Mouse (Mus musculus): ENCODE measurements around the gene Tbl1xr1. TPM values are rescaled to one million over a fixed set of nuclear protein-coding genes. Genes with fewer than 3 reads are reported as not detected.
A peak's percentile ranks its signal among the peaks of the same experiment; 100 is the strongest.

Tbl1xr1 gene
- total and polyA plus RNA-seq, 2 experiments from 2014 or later: 12.8 to 33.1 TPM

DNA sequence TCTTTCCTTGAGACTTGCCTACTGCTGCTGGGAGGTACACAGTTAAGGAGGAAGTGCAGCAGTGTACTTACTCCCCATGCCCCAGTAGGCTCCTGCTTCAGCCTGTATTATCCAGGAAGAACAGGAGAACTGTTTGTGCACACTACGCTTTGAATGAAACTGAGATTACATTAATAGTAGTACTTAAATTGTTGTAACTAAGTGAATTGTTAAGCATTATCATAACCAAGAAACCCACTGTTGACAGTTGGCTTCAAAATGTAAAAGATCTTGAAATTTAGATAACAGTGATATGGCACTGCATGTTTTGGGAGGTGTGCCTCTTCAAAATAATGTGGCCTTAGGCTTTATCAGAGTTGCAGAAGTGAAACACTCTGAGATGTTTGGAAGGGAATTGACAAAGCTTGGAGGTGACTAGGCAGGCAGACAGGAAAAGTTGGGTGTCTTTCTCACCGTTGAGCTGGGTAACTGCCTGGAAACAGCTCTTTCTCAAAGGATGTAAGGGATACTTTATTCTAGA, 62.2 kb downstream of the Tbl1xr1 start:
- DNase-seq (ENCODE audit: low spot score) (peak; percentile 15), ATAC-seq (no peak)
- H3K4me1 ChIP-seq (ENCODE audit: insufficient read depth, low read length): no peaks in the 10 kb centered on the region
- no peaks in the 10 kb centered on the region for H3K36me3 ChIP-seq (ENCODE audit: insufficient read depth, low read length)
- H3K4me2 ChIP-seq (ENCODE audit: low read depth, low read length): no peak overlapping the region
- 54% methylated on average over 2 of the region's 2 CpGs for WGBS
- H3K9me3 ChIP-seq (ENCODE audit: low read length): no peaks in the 10 kb centered on the region
- H3K27ac ChIP-seq: no peak overlapping the region
- H3K9ac ChIP-seq (replicated peaks; ENCODE audit: low read length): no peak overlapping the region
- no peaks in the 10 kb centered on the region for H3K27me3 ChIP-seq (ENCODE audit: insufficient read depth, low read length)
- H3K4me3 ChIP-seq (ENCODE audit: low read length): no peak overlapping the region
- TF ChIP-seq CTCF (IDR thresholded peaks at IDR 0.05; ENCODE audit: low read depth): no peak

DNA sequence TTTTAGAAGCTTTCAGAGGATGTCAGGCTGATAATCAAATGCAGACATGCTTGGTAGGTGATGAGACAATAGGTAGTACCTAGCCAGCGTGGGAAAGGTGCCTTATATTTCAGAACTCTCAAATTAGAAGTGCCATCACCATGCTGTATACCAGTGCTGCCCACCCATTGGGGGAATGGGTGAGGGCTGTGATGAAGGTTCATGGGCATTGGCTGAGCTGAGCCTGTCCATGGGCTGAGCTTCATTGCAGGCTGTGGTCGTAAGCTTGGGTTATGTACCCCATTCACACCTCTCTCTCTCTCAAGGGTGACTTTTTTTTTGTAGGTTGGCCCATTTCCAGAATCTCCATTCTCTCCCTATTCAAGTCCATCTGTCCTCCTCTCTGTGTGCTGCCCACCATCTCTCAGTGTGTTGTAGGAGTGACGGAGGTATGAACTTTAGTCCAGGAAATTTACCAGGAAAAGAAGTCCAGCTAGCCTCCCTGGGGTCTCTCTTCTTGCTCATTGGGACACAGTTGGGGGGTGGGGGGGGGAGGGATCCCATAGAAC, 63.7 kb downstream of the Tbl1xr1 start:
- no peak for TF ChIP-seq CTCF (IDR thresholded peaks at IDR 0.05; ENCODE audit: low read depth)
- DNase-seq (ENCODE audit: low spot score): no peak
- no peaks in the 10 kb centered on the region for H3K9me3 ChIP-seq (ENCODE audit: low read length)
- H3K4me3 ChIP-seq (ENCODE audit: low read length): no peak overlapping the region
- no peaks in the 10 kb centered on the region for H3K27me3 ChIP-seq (ENCODE audit: insufficient read depth, low read length)
- H3K4me2 ChIP-seq (ENCODE audit: low read depth, low read length): no peak overlapping the region
- H3K4me1 ChIP-seq (ENCODE audit: insufficient read depth, low read length): no peaks in the 10 kb centered on the region
- no peaks in the 10 kb centered on the region for H3K36me3 ChIP-seq (ENCODE audit: insufficient read depth, low read length)
- no peak overlapping the region for H3K9ac ChIP-seq (replicated peaks; ENCODE audit: low read length)
- ATAC-seq: no peak; the same call in 1 of the 2 replicates
- 47% methylated on average over 3 of the region's 3 CpGs for WGBS
- H3K27ac ChIP-seq: no peak overlapping the region

DNA sequence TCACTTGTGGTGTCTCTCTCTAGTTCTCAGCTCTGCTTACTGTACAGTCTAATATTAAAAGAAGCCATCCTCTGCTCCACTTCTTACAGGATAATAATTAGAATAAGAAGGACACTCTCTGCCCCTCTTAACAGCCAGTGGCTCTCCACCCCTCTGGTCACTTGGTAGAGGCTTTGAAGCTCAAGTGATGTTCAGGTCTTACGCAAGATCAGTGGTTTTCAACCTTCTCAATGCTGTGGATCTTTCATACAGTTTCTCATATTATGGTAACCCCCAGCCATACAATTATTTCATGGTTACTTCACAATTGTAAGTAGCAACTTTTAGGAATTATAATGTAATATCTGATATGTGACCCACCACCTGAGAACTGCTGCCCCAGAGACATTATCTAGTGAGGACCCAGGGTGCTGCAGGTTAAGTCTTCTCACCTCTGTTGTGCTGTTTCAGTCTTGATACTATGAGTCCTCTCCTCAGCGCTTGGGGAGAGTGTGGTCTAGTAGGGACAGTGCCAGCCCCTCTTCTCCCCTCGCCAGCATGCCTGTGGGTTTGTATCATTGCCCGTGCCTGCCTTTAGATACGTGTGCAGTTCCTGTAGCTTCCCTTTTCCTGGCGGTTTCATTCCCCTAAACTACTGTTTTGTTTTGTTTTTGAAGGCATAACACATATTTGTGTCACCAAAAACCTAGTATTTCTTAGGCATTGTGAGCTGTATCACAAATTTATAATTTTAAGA, 65.7 kb downstream of the Tbl1xr1 start:
- DNase-seq (ENCODE audit: low spot score) (no peak), ATAC-seq (no peak)
- WGBS: 84% methylated on average over 6 of the region's 6 CpGs

DNA sequence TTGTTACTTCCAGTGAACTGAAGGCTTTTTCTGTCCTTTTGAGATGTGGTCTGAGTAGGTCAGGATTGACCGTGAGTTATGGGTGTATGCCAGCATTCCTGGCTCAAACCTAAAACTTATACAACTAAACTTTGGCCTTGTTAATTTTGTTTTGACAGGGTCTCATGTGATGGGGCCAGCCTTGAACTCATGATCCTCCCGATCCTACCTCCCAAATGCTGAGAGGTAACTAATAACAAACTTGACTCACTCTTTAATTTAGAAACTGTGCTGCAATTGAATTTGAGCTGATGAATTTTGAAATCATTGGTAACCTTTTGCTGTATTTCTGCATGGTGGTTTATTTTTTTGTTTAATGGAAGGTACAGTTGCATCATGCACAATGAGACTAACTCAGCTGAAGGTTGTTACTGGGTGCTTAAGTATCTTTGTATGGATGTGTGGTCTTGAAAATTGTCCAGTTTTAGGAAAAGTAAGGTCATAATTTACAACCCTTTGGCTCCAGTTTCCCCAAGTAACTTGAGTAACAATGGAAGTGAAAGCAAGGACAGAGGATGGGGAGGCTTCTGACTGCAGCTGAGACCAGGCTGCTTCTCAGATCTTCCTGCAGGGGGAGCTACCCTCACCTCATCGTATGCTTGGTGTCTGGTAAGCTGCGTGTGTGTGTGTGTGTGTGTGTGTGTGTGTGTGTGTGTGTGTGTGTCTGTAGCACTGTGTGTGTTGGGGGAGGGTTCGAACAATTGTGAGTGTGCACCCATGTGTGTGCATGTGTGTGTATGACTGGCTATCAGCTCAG, 66.6 kb downstream of the Tbl1xr1 start:
- no peak overlapping the region for H3K9ac ChIP-seq (replicated peaks; ENCODE audit: low read length)
- no peaks in the 10 kb centered on the region for H3K27me3 ChIP-seq (ENCODE audit: insufficient read depth, low read length)
- DNase-seq (ENCODE audit: low spot score) (peak; percentile 34), ATAC-seq (peak; percentile 49; the same call in 1 of the 2 replicates)
- no peaks in the 10 kb centered on the region for H3K4me1 ChIP-seq (ENCODE audit: insufficient read depth, low read length)
- no peak overlapping the region for H3K27ac ChIP-seq
- H3K4me2 ChIP-seq (ENCODE audit: low read depth, low read length): no peak overlapping the region
- 60% methylated on average over 5 of the region's 5 CpGs for WGBS
- peak; percentile 57 for TF ChIP-seq CTCF (IDR thresholded peaks at IDR 0.05; ENCODE audit: low read depth)
- H3K36me3 ChIP-seq (ENCODE audit: insufficient read depth, low read length): no peaks in the 10 kb centered on the region
- H3K4me3 ChIP-seq (ENCODE audit: low read length): no peak overlapping the region
- no peaks in the 10 kb centered on the region for H3K9me3 ChIP-seq (ENCODE audit: low read length)

More for the DNA sequence above, 65.7 kb downstream of the Tbl1xr1 start:
- Histone ChIP-seq H3K27me3 (ENCODE audit: insufficient read depth, low read length) (no peaks in the 10 kb centered on the region), H3K9me3 (ENCODE audit: low read length) (no peaks in the 10 kb centered on the region), H3K4me1 (ENCODE audit: insufficient read depth, low read length) (no peaks in the 10 kb centered on the region), H3K4me3 (ENCODE audit: low read length) (no peak overlapping the region), H3K4me2 (ENCODE audit: low read depth, low read length) (no peak overlapping the region), H3K36me3 (ENCODE audit: insufficient read depth, low read length) (no peaks in the 10 kb centered on the region), H3K27ac (no peak overlapping the region), H3K9ac (replicated peaks; ENCODE audit: low read length) (no peak overlapping the region)
- no peak for TF ChIP-seq CTCF (IDR thresholded peaks at IDR 0.05; ENCODE audit: low read depth)

DNA sequence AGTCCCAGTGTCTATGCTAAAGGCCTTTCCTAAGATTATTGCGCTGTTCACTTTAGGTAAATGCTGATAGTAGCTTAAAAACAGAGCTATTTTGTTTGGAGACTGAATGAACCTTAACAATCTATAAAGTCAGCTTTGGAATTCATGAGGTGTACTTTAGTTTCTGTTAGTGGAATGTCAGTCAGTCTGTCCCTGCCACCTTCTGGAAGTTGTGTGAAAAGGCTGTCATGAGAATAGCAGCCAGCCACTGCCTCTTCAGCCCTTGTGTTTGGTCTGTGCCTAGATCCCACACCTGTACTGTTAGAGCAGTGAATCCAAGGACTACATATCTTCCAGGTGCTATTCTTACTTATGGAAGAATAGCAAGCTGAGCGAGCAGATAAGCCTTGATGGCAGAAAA, 67.8 kb downstream of the Tbl1xr1 start:
- no peaks in the 10 kb centered on the region for H3K27me3 ChIP-seq (ENCODE audit: insufficient read depth, low read length)
- ATAC-seq: no peak
- no peaks in the 10 kb centered on the region for H3K9me3 ChIP-seq (ENCODE audit: low read length)
- no peaks in the 10 kb centered on the region for H3K4me1 ChIP-seq (ENCODE audit: insufficient read depth, low read length)
- H3K4me3 ChIP-seq (ENCODE audit: low read length): no peak overlapping the region
- H3K27ac ChIP-seq: no peak overlapping the region
- TF ChIP-seq CTCF (IDR thresholded peaks at IDR 0.05; ENCODE audit: low read depth): peak; percentile 52
- H3K9ac ChIP-seq (replicated peaks; ENCODE audit: low read length): no peak overlapping the region
- peak; percentile 25 for DNase-seq (ENCODE audit: low spot score)
- WGBS: 95% methylated on average over 2 of the region's 2 CpGs
- no peaks in the 10 kb centered on the region for H3K36me3 ChIP-seq (ENCODE audit: insufficient read depth, low read length)
- H3K4me2 ChIP-seq (ENCODE audit: low read depth, low read length): no peak overlapping the region

DNA sequence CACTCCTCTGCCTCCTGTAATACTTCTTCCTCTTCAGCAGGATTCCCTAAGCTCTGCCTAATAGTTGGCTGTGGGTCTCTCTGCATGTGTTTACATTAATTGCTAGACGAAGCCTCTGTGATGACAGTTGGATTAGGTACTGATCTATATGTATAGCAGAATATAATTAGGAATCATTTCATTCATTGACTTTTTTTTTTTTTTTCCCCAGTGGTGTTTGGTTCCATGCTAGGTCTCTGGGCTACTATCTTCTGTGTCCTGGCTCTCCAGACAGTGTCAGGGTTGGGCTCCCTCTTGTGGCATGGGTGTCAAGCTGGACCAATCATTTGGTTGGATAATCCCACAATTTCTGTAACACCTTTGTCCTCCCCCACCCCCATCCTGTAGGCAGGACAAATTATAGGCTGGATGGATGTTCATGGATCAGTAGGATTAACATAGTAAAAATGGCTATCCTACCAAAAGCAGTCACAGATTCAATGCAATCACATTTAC, 71.0 kb downstream of the Tbl1xr1 start:
- no peaks in the 10 kb centered on the region for H3K4me1 ChIP-seq (ENCODE audit: insufficient read depth, low read length)
- H3K4me3 ChIP-seq (ENCODE audit: low read length): no peak overlapping the region
- TF ChIP-seq CTCF (IDR thresholded peaks at IDR 0.05; ENCODE audit: low read depth): peak; percentile 28
- WGBS: 57% methylated on average over 1 of the region's 1 CpGs
- ATAC-seq: no peak
- H3K36me3 ChIP-seq (ENCODE audit: insufficient read depth, low read length): no peaks in the 10 kb centered on the region
- H3K27ac ChIP-seq: no peak overlapping the region
- DNase-seq (ENCODE audit: low spot score): no peak
- H3K9me3 ChIP-seq (ENCODE audit: low read length): no peaks in the 10 kb centered on the region
- no peaks in the 10 kb centered on the region for H3K27me3 ChIP-seq (ENCODE audit: insufficient read depth, low read length)
- H3K4me2 ChIP-seq (ENCODE audit: low read depth, low read length): no peak overlapping the region
- no peak overlapping the region for H3K9ac ChIP-seq (replicated peaks; ENCODE audit: low read length)

Measured in hindbrain, postnatal 0 days (tissue).